Mouse (Mus musculus) MEL (cell line): ENCODE data around the gene Agr3. TPM values are rescaled to one million over a fixed set of nuclear protein-coding genes. Genes with fewer than 3 reads are reported as not detected.

Experiments used
- polyA plus RNA-seq, 2 experiments: library from polyadenylated mRNA; stranded (reverse) in 1 of 2; unstranded in 1 of 2; fragments of >175 nt in 1 of 2; fragments of >200 nt in 1 of 2; gene quantifications; 2 replicates each; pipeline versions ENCODE4 v1.2.1 to v1.2.4; 2012; ENCODE audit warnings: low replicate concordance in 2 of 2, low read depth in 1 of 2; ENCODE audit not compliant: insufficient read length in 2 of 2, insufficient read depth in 1 of 2, missing spikeins in 1 of 2
- total RNA-seq: library from RNA; depleted of rRNA; stranded (reverse); fragments of 300-350 nt; gene quantifications from 2 replicates; pipeline ENCODE4 v1.2.3, GENCODE M21; 2012; rRNA removed

Gene Agr3
- total and polyA plus RNA-seq, 3 experiments: not detected

Other genes with a start within 250 kb of the Agr3 start
- not detected in 2 replicates for gene Agr2, start 67.3 kb downstream of the Agr3 start, total RNA-seq
- not detected for gene Agr2, start 67.3 kb downstream of the Agr3 start, polyA plus RNA-seq
- gene Tspan13, start 116.9 kb downstream of the Agr3 start, total RNA-seq: 23.0 and 23.7 TPM in 2 replicates
- gene Tspan13, start 116.9 kb downstream of the Agr3 start, polyA plus RNA-seq: 10 to 100 TPM in 1 of 2 experiments, not detected in 1; 37.5 TPM
- gene Ankmy2, start 231.5 kb downstream of the Agr3 start, total RNA-seq: 14.2 and 15.3 TPM in 2 replicates
- gene Ankmy2, start 231.5 kb downstream of the Agr3 start, polyA plus RNA-seq: 10 to 100 TPM in 1 of 2 experiments, not detected in 1; 14.3 TPM
- gene Bzw2, start 232.5 kb downstream of the Agr3 start, total RNA-seq: 141 and 155 TPM in 2 replicates
- gene Bzw2, start 232.5 kb downstream of the Agr3 start, polyA plus RNA-seq: 100 to 1,000 TPM; 157 to 170 TPM